Mouse (Mus musculus) mouse trophoblast stem cell (cell line): ENCODE data around the gene Zfp667.

Experiments used
- in situ Hi-C, 2 experiments: fragments of 300-500 bp; cut with MseI, MboI; formaldehyde crosslinking; loops; 2 replicates in 1 of 2; 3 replicates in 1 of 2; pipeline ENCODE4 v1.15.1; 2025

The Zfp667 gene

DNA sequence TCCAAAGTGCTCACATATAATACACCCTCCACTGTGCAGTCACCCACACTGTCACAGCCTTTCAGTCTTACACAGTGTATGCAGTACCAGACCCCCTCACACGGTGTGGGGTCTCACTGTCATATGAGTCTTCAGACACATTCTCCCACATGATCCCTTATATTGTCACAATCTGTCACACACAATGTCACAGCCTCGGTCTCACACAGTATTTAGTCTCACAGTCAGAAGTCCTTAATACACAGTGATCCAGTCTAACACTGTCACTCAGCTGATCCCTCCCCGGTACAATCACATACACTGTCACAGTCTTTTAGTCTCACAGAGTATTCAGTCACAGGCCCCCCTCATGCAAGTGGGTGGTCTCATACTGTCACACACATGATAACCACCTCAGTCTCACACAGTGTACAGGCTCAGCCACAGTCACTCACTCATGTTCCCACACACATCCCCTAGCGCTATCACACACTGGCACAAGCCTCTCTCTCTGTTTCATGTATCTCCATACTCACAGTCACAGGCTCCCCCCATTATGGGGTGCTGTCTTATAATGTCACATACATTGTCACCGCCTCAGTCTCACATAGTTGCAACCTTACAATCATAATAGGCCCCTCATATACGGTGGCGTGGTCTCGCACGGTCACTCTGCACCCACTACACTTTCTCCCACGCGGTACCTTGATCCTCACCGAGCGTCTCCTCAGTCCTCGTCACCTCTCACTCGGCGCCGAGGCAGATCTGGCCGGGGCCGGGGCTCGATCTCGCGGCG, 44.3 kb downstream of the Zfp667 start:
- in situ Hi-C loops = no loop called here

DNA sequence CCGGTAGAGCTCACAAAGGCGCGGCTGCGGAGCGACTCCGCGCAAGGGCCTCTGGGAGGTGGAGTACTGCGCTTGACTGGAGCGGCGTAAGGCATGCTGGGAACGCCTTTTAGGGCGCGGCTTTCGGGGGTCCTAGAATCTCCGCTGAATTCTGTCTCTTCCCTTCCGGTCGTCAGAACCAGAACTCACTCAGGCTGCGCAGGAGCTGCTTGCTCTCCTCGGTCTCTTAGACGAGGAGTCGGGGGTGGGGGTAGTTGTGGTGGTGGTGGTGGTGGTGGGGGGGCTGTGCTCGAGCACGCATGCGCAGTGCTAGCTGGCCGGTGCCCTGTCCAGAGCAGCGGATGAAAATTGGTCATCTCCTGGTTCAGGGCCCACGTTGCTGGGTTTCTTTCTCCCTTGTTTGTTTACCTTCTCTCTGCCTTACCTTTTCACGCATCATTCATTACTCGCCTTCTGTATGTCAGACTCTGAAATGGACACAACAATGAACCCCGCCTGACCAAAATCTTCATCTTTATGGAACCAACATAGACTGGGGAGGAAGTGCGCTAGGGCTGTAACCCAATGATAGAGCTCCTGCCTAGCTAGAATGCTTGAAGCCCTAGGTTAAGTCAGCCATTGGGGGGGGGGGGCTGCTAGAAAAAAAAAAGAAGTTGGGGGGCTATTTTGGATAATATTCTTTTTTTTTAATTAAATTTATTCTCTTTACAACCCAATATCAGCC, 45.0 kb downstream of the Zfp667 start, which contains the start of gene Zfp583:
Gene Zfp583 (minus strand): TSS at position 53 of the 724 bp plus-strand sequence.
- in situ Hi-C loops = no loop called here

DNA sequence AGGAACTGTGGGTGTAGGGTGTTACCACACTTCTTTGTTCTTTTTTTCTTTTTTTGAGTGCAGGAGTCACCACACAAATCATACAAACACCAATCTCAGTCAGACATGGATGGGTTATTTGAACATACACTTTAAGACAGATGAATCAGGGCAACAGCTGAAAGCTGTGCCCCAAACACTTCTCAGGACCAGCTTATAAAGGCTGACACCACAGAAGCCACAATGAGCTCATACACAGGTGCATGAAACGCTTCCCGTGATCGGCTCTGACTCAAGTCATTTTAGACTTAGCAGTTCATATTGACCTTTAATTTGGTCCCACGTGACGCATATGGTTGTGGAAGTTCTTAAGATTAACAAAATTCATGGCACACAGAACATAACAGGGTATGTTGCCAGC, 53.5 kb downstream of the Zfp667 start:
- in situ Hi-C loops = no loop called here

DNA sequence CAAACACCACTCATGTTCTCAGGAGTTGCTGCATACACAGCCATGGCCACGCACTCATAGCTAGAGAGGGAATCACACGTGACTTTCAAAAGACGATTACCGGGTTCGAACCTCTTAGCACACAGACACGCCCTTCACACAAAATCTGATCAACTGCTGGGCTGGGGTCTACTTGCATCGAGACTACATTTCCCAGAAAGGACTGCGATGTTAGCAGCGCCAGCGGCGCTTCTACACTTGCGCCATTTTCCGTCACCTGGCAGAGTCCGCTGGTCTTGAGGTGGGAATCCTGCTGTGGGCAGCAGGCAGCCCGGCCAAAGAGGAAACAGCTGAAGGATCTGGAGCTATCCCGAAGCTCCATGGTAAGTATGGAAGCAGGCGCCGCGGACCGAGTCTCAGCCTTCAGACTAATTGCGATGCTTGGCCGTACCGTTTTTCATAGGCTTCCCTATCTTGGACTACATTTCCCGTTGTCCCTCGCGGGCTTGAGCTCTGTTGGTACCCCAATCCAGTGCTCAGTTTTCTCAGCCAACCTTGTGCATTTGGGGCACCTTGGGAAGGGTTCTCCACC, 57.2 kb downstream of the Zfp667 start, which contains the start of gene Gm3854:
Gene Gm3854 (plus strand): TSS at position 259 of the 571 bp plus-strand sequence.
- in situ Hi-C loops = no loop called here

DNA sequence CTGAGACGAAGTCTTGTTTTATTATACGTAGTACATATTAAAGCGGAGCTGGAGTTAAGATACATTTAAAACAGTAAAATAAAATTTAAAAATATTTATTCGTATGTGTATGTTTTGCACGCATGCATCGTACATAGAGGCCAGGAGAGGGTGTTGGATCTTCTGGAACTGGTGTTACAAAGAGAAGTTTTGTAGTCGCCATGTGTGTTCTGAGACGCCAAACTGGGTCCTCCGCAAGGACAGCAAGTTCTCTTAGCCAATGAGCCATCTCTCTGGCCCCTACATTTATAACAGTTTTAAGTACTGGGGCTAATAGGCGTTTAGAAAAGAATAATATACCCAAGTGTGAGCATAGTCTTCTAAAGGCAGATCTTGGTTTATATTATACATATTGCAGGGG, 57.7 kb downstream of the Zfp667 start:
- in situ Hi-C loops = no loop called here
